Mouse (Mus musculus) brain, adult 2 months (tissue): ENCODE results near the gene Myb.

Experiments
- DNase-seq: peaks from one replicate; pipeline ENCODE4 v3.0.0; 2011; ENCODE audit warnings: low read depth, low spot score

The Myb gene

GRCm38 (mm10) chr10:21082447-21082846 lies 78.3 kb downstream of the Myb start:
- no peak for DNase-seq

GRCm38 (mm10) chr10:21077151-21077719 lies 83.5 kb downstream of the Myb start:
- DNase-seq = no peak

- DNase-seq = no peak
Measured at GRCm38 (mm10) chr10:21076731-21077130, 84.1 kb downstream of the Myb start.

- DNase-seq = no peak
Measured at GRCm38 (mm10) chr10:21076137-21076536, 84.6 kb downstream of the Myb start.
